Mouse (Mus musculus) G1E (cell line): ENCODE data around the gene Spib. TPM values are rescaled to one million over a fixed set of nuclear protein-coding genes. Genes with fewer than 3 reads are reported as not detected.

Source experiments
- ATAC-seq: 2 replicates; pipeline ENCODE4 v1.8.0; 2016; ENCODE audit warnings: mild to moderate bottlenecking; ENCODE audit not compliant: insufficient number of reproducible peaks, poor library complexity, low FRiP score, severe bottlenecking; ENCODE audit errors: extremely low read depth
- DNase-seq: peaks from one replicate; pipeline ENCODE4 v3.0.0; 2012; ENCODE audit warnings: low spot score
- H3K27me3 ChIP-seq: 2 replicates; pipeline ENCODE4 v1.6.1; 2012; ENCODE audit warnings: mild to moderate bottlenecking, low read length, inconsistent platforms; ENCODE audit not compliant: insufficient read depth
- H3K36me3 ChIP-seq: replicated peaks from 2 replicates; pipeline ENCODE3; 2012; ENCODE audit warnings: mild to moderate bottlenecking, inconsistent platforms
- H3K4me1 ChIP-seq: 2 replicates; pipeline ENCODE4 v1.6.1; 2012; ENCODE audit warnings: low read depth, low read length, inconsistent platforms, mixed read lengths; ENCODE audit not compliant: insufficient read depth
- H3K4me3 ChIP-seq: 2 replicates; pipeline ENCODE4 v1.5.1; 2012; ENCODE audit warnings: low read depth, mild to moderate bottlenecking, inconsistent platforms, low read length, moderate library complexity, mixed read lengths
- H3K9me3 ChIP-seq: replicated peaks from 2 replicates; pipeline ENCODE4 v1.6.1; 2012; ENCODE audit warnings: inconsistent platforms
- CTCF ChIP-seq: IDR thresholded peaks from 2 replicates; pipeline ENCODE4 v1.5.1; 2012; ENCODE audit warnings: low read depth, low read length, inconsistent platforms, mixed read lengths
- GATA1 ChIP-seq: IDR thresholded peaks from 2 replicates; pipeline ENCODE4 v1.6.1; 2012; ENCODE audit warnings: borderline replicate concordance, low read length, inconsistent platforms, mixed read lengths
- GATA2 ChIP-seq: IDR thresholded peaks from 2 replicates; pipeline ENCODE4 v1.6.1; 2012; ENCODE audit warnings: low read depth, low read length, inconsistent platforms, borderline replicate concordance
- POLR2AphosphoS5 ChIP-seq: IDR thresholded peaks from 2 replicates; pipeline ENCODE4 v1.6.1; 2012; ENCODE audit warnings: low read depth, low read length, inconsistent platforms; ENCODE audit not compliant: insufficient replicate concordance
- TAL1 ChIP-seq: conservative IDR thresholded peaks from 2 replicates; pipeline ENCODE4 v1.6.1; 2012; ENCODE audit warnings: low read depth, low read length, inconsistent platforms, mixed read lengths
- polyA plus RNA-seq: library from polyadenylated mRNA; stranded (reverse); fragments of >175 nt; gene quantifications from 2 replicates; pipeline ENCODE4 v1.2.3, GENCODE M21; 2012
- total RNA-seq, 2 experiments: library from RNA; stranded (forward) in 1 of 2; stranded (reverse) in 1 of 2; fragments of 200-1000 nt in 1 of 2; fragments of >200 nt in 1 of 2; fragmentation: Nextera tagmentation in 1 of 2; gene quantifications; 2 replicates each; pipeline ENCODE4 v1.2.3; 2014 to 2017

Gene Spib
- total and polyA plus RNA-seq, 3 experiments = not detected

- H3K36me3 ChIP-seq = peaks cover 97% of the 10 kb centered on the region
- no peak overlapping the region for H3K4me3 ChIP-seq
- peaks cover 24% of the 10 kb centered on the region for H3K4me1 ChIP-seq
- ATAC-seq (no peak), DNase-seq (no peak)
- no peaks in the 10 kb centered on the region; the same call in 1 of the 2 replicates for H3K27me3 ChIP-seq
- H3K9me3 ChIP-seq = no peaks in the 10 kb centered on the region
- no peak for TF ChIP-seq GATA2
- TF ChIP-seq TAL1 = no peak
- no peak for TF ChIP-seq GATA1
- no peak for TF ChIP-seq CTCF
- no peak for TF ChIP-seq POLR2AphosphoS5
Measured at GRCm38 (mm10) chr7:44542555-44542954, 10.7 kb upstream of the Spib start.

GRCm38 (mm10) chr7:44538756-44539624, 7.1 kb upstream of the Spib start:
- ATAC-seq = no peak
- H3K4me1 ChIP-seq = peaks cover 33% of the 10 kb centered on the region
- H3K36me3 ChIP-seq = peaks cover 100% of the 10 kb centered on the region

GRCm38 (mm10) chr7:44537496-44537895, 5.6 kb upstream of the Spib start:
- H3K36me3 ChIP-seq = peaks cover 100% of the 10 kb centered on the region
- H3K9me3 ChIP-seq = no peaks in the 10 kb centered on the region
- no peak for DNase-seq
- no peaks in the 10 kb centered on the region; the same call in 1 of the 2 replicates for H3K27me3 ChIP-seq
- H3K4me1 ChIP-seq = peaks cover 42% of the 10 kb centered on the region
- no peak overlapping the region for H3K4me3 ChIP-seq
- TF ChIP-seq TAL1 = no peak
- no peak for TF ChIP-seq CTCF
- TF ChIP-seq POLR2AphosphoS5 = no peak
- TF ChIP-seq GATA1 = no peak
- no peak for TF ChIP-seq GATA2
- ATAC-seq = no peak

More at GRCm38 (mm10) chr7:44538756-44539624, 7.1 kb upstream of the Spib start:
- Histone ChIP-seq H3K4me3 (0 out of 2 replicates have a peak overlapping the region, but pooled peaks have one; percentile 17), H3K9me3 (no peaks in the 10 kb centered on the region), H3K27me3 (no peaks in the 10 kb centered on the region; the same call in 1 of the 2 replicates)
- no peak for TF ChIP-seq CTCF
- TF ChIP-seq POLR2AphosphoS5 = no peak
- TF ChIP-seq GATA2 = no peak
- TF ChIP-seq TAL1 = no peak
- no peak for TF ChIP-seq GATA1
- DNase-seq = no peak

- Histone ChIP-seq H3K27me3 (no peaks in the 10 kb centered on the region; the same call in 1 of the 2 replicates), H3K9me3 (no peaks in the 10 kb centered on the region), H3K36me3 (peaks cover 100% of the 10 kb centered on the region), H3K4me1 (peaks cover 47% of the 10 kb centered on the region), H3K4me3 (no peak overlapping the region)
- TF ChIP-seq GATA1 (no peak), TAL1 (no peak), POLR2AphosphoS5 (no peak), CTCF (no peak), GATA2 (no peak)
- no peak for ATAC-seq
- no peak for DNase-seq
Measured at GRCm38 (mm10) chr7:44537009-44537408, 5.1 kb upstream of the Spib start.

GRCm38 (mm10) chr7:44536590-44536968, 4.7 kb upstream of the Spib start:
- Histone ChIP-seq H3K27me3 (no peaks in the 10 kb centered on the region; the same call in 1 of the 2 replicates), H3K4me1 (peaks cover 49% of the 10 kb centered on the region), H3K4me3 (no peak overlapping the region), H3K9me3 (no peaks in the 10 kb centered on the region), H3K36me3 (peaks cover 100% of the 10 kb centered on the region)
- no peak for ATAC-seq
- DNase-seq = no peak
- TF ChIP-seq CTCF (no peak), GATA1 (no peak), GATA2 (no peak), TAL1 (no peak), POLR2AphosphoS5 (no peak)

- no peak for TF ChIP-seq CTCF
- no peak for TF ChIP-seq TAL1
- TF ChIP-seq GATA2 = no peak
- TF ChIP-seq GATA1 = no peak
- TF ChIP-seq POLR2AphosphoS5 = no peak
- Histone ChIP-seq H3K4me1 (peaks cover 55% of the 10 kb centered on the region), H3K27me3 (no peaks in the 10 kb centered on the region; the same call in 1 of the 2 replicates), H3K36me3 (peaks cover 94% of the 10 kb centered on the region), H3K4me3 (no peak overlapping the region), H3K9me3 (no peaks in the 10 kb centered on the region)
- no peak for DNase-seq
- ATAC-seq = no peak
Measured at GRCm38 (mm10) chr7:44535657-44536589, 4.1 kb upstream of the Spib start.
